ENCODE assay signal across 10 mouse cellular contexts in the genomic region with DNA sequence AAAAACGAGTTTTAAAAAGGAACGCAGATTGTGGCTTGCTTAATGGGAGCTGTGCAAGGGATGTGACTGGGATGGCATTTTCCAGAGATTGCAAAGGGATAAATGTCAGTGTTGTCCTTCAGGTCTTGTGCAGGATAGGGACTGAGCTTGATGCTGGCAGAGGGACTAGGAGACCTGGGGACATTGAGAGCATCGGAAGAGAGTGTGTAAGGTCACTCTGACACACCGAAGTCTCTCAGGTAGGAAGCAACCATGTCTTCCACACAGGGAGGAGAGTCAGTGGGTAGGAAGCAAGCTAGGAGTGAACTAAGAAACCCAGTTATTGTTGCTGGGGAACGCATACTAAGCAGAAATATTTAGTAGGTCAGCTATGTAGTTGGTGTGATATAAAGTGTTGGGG. TPM values are rescaled to one million over a fixed set of nuclear protein-coding genes. Genes with fewer than 3 reads are reported as not detected.
A peak's percentile ranks its signal among the peaks of the same experiment; 100 is the strongest.
DNase-seq lines count a peak whose midpoint lies in the region; ATAC-seq and TF ChIP-seq lines count a peak whose summit lies in the region.
"Had no signal": no experiment of that assay in that cellular context is flagged by ENCODE, and none has a peak within 500 bp of the region (broad histone marks: within the 10 kb centered on the region; RNA-seq: fewer than 3 reads in every experiment).

No protein-coding gene starts in this region.

- peak overlapping the region; percentile 53 for H3K4me2 ChIP-seq in kidney, embryonic 16.5 days (replicated peaks; ENCODE audit: low read depth, low read length)
- peak overlapping the region; percentile 58 for H3K4me2 ChIP-seq in embryonic facial prominence, embryonic 14.5 days (ENCODE audit: low read depth, low read length)
- peak overlapping the region; percentile 58 for H3K4me2 ChIP-seq in hindbrain, postnatal 0 days (ENCODE audit: low read depth, low read length)
- H3K4me2 ChIP-seq in midbrain, embryonic 14.5 days (ENCODE audit: low read length) = peak overlapping the region; percentile 55

- TF ChIP-seq CTCF in hindbrain, postnatal 0 days (IDR thresholded peaks at IDR 0.05; ENCODE audit: low read depth) = no peak

- peaks cover 9% of the 10 kb centered on the region for H3K4me1 ChIP-seq in kidney, embryonic 16.5 days (ENCODE audit: insufficient read depth, low read length)
- peaks cover 7% of the 10 kb centered on the region; the same call in 1 of the 2 replicates for H3K4me1 ChIP-seq in embryonic facial prominence, embryonic 14.5 days (ENCODE audit: control insufficient read depth, insufficient read depth, low read length)
- 0 out of 2 replicates have a peak, but pooled peaks cover 4% of the 10 kb centered on the region for H3K4me1 ChIP-seq in hindbrain, postnatal 0 days (ENCODE audit: insufficient read depth, low read length)
- peaks cover 7% of the 10 kb centered on the region for H3K4me1 ChIP-seq in midbrain, embryonic 14.5 days (ENCODE audit: control insufficient read depth, insufficient read depth, low read length)

- peaks cover 3% of the 10 kb centered on the region; the same call in 1 of the 2 replicates for H3K27me3 ChIP-seq in kidney, embryonic 16.5 days (ENCODE audit: insufficient read depth, low read length)
- no peaks in the 10 kb centered on the region; the same call in 1 of the 2 replicates for H3K27me3 ChIP-seq in embryonic facial prominence, embryonic 14.5 days (replicated peaks; ENCODE audit: control insufficient read depth, insufficient read depth, low read length)
- H3K27me3 ChIP-seq in hindbrain, postnatal 0 days (ENCODE audit: insufficient read depth, low read length) = no peaks in the 10 kb centered on the region
- H3K27me3 ChIP-seq in midbrain, embryonic 14.5 days (ENCODE audit: control insufficient read depth, insufficient read depth, low read length) = no peaks in the 10 kb centered on the region

- WGBS in kidney, embryonic 16.5 days = 17% methylated on average over 5 of the region's 5 CpGs
- 25% methylated on average over 5 of the region's 5 CpGs for WGBS in embryonic facial prominence, embryonic 14.5 days
- 20% methylated on average over 5 of the region's 5 CpGs for whole genome bisulfite sequencing in hindbrain, postnatal 0 days
- WGBS in midbrain, embryonic 14.5 days = 21% methylated on average over 5 of the region's 5 CpGs

- no peak for DNase-seq in kidney, adult 9 months
- DNase-seq in embryonic facial prominence, embryonic 14.5 days (ENCODE audit: low spot score) = no peak
- DNase-seq in hindbrain, postnatal 0 days (ENCODE audit: low spot score) = no peak
- DNase-seq in midbrain, embryonic 14.5 days = peak; percentile 7
- no peak for DNase-seq in urinary bladder, postnatal 36 days (ENCODE audit: low spot score in 2 of 2)
- DNase-seq in urinary bladder, adult 2 months (ENCODE audit: low spot score) = no peak
- no peak for DNase-seq in embryo, embryonic 10 days (ENCODE audit: low spot score)
- DNase-seq: gastrocnemius, postnatal 10 days had no signal

- H3K9ac ChIP-seq in kidney, embryonic 16.5 days (replicated peaks; ENCODE audit: low read length) = no peak overlapping the region; the same call in 1 of the 2 replicates
- peak overlapping the region; percentile 34; the same call in 1 of the 2 replicates for H3K9ac ChIP-seq in embryonic facial prominence, embryonic 14.5 days (ENCODE audit: low read depth, low read length)
- 0 out of 2 replicates have a peak overlapping the region, but pooled peaks have one; percentile 30 for H3K9ac ChIP-seq in hindbrain, postnatal 0 days (replicated peaks; ENCODE audit: low read length)
- H3K9ac ChIP-seq in midbrain, embryonic 14.5 days (replicated peaks; ENCODE audit: low read length) = peak overlapping the region; percentile 6; the same call in 1 of the 2 replicates

- no peaks in the 10 kb centered on the region for H3K9me3 ChIP-seq in kidney, embryonic 16.5 days (ENCODE audit: low read length)
- no peaks in the 10 kb centered on the region for H3K9me3 ChIP-seq in embryonic facial prominence, embryonic 14.5 days (ENCODE audit: control insufficient read depth, low read length)
- no peaks in the 10 kb centered on the region for H3K9me3 ChIP-seq in hindbrain, postnatal 0 days (ENCODE audit: low read length)
- no peaks in the 10 kb centered on the region for H3K9me3 ChIP-seq in midbrain, embryonic 14.5 days (ENCODE audit: control insufficient read depth, low read length)

- ATAC-seq in kidney, embryonic 16.5 days (ENCODE audit: low FRiP score, low TSS enrichment) = no peak
- ATAC-seq in embryonic facial prominence, embryonic 14.5 days (ENCODE audit: low read depth) = no peak
- peak; percentile 43; the same call in 1 of the 2 replicates for ATAC-seq in hindbrain, postnatal 0 days
- no peak for ATAC-seq in midbrain, embryonic 14.5 days (ENCODE audit: low FRiP score, low TSS enrichment)

- peak overlapping the region; percentile 47 for H3K4me3 ChIP-seq in kidney, embryonic 16.5 days (ENCODE audit: low read length)
- peak overlapping the region; percentile 32 for H3K4me3 ChIP-seq in embryonic facial prominence, embryonic 14.5 days (ENCODE audit: low read depth, low read length)
- peak overlapping the region; percentile 34 for H3K4me3 ChIP-seq in hindbrain, postnatal 0 days (ENCODE audit: low read length)
- H3K4me3 ChIP-seq in midbrain, embryonic 14.5 days (replicated peaks; ENCODE audit: low read depth, low read length) = peak overlapping the region; percentile 29

- H3K27ac ChIP-seq in kidney, embryonic 16.5 days (ENCODE audit: low read length) = no peak overlapping the region
- no peak overlapping the region for H3K27ac ChIP-seq in embryonic facial prominence, embryonic 14.5 days (replicated peaks; ENCODE audit: low read depth, low read length)
- H3K27ac ChIP-seq in hindbrain, postnatal 0 days = no peak overlapping the region
- no peak overlapping the region for H3K27ac ChIP-seq in midbrain, embryonic 14.5 days (replicated peaks; ENCODE audit: low read depth, low read length)

- H3K36me3 ChIP-seq in kidney, embryonic 16.5 days (ENCODE audit: insufficient read depth, low read length) = no peaks in the 10 kb centered on the region
- no peaks in the 10 kb centered on the region for H3K36me3 ChIP-seq in embryonic facial prominence, embryonic 14.5 days (ENCODE audit: control insufficient read depth, insufficient read depth, low read length)
- no peaks in the 10 kb centered on the region for H3K36me3 ChIP-seq in hindbrain, postnatal 0 days (ENCODE audit: insufficient read depth, low read length)
- H3K36me3 ChIP-seq in midbrain, embryonic 14.5 days (ENCODE audit: control insufficient read depth, insufficient read depth, low read length) = no peaks in the 10 kb centered on the region

RNA-seq across cellular contexts. Expression of a gene that starts 8.3 kb away (rescaled TPM):
- polyA plus RNA-seq in kidney, embryonic 16.5 days (2015; fragmentation: Nextera tagmentation; extraction: Ambion mirVana) = not detected in 2 replicates
- not detected in 2 replicates for polyA plus RNA-seq in embryonic facial prominence, embryonic 14.5 days (2014; fragmentation: Nextera tagmentation; extraction: Ambion mirVana)
- total RNA-seq in hindbrain, postnatal 0 days (2014; rRNA removed) = not detected in 2 replicates
- 0.28 and 0.34 TPM in 2 replicates for polyA plus RNA-seq in hindbrain, postnatal 0 days (2015; fragmentation: Nextera tagmentation; extraction: Ambion mirVana)
- polyA plus RNA-seq in midbrain, embryonic 14.5 days (2014; fragmentation: Nextera tagmentation; extraction: Ambion mirVana) = not detected in 2 replicates
- not detected in 2 replicates for polyA plus RNA-seq in urinary bladder, adult 2 months (2012; rRNA removed)
- total RNA-seq: gastrocnemius, postnatal 10 days; left cerebral cortex, postnatal 4 days had no signal

RNA-seq across cellular contexts. Expression of a gene that starts 32.4 kb away (rescaled TPM):
- 6.5 and 6.9 TPM in 2 replicates for polyA plus RNA-seq in kidney, embryonic 16.5 days (2015; fragmentation: Nextera tagmentation; extraction: Ambion mirVana)
- 5.9 and 7.5 TPM in 2 replicates for polyA plus RNA-seq in embryonic facial prominence, embryonic 14.5 days (2014; fragmentation: Nextera tagmentation; extraction: Ambion mirVana)
- 3.4 and 4.5 TPM in 2 replicates for total RNA-seq in hindbrain, postnatal 0 days (2014; rRNA removed)
- 1.8 and 2.3 TPM in 2 replicates for polyA plus RNA-seq in hindbrain, postnatal 0 days (2015; fragmentation: Nextera tagmentation; extraction: Ambion mirVana)
- 4.1 and 4.8 TPM in 2 replicates for polyA plus RNA-seq in midbrain, embryonic 14.5 days (2014; fragmentation: Nextera tagmentation; extraction: Ambion mirVana)
- polyA plus RNA-seq in urinary bladder, adult 2 months (2012; rRNA removed) = 3.6 and 3.7 TPM in 2 replicates
